ENCODE assay signal across 23 mouse cellular contexts in genomic region chr1:79905241-79905640, GRCm38 (mm10). TPM values are rescaled to one million over a fixed set of nuclear protein-coding genes. Genes with fewer than 3 reads are reported as not detected.
A peak's percentile ranks its signal among the peaks of the same experiment; 100 is the strongest.
DNase-seq lines count a peak whose midpoint lies in the region; ATAC-seq and TF ChIP-seq lines count a peak whose summit lies in the region.
"Had no signal": no experiment of that assay in that cellular context is flagged by ENCODE, and none has a peak within 500 bp of the region (broad histone marks: within the 10 kb centered on the region; RNA-seq: fewer than 3 reads in every experiment).

No protein-coding gene starts in this region.

- H3K36me3 ChIP-seq in lung, embryonic 14.5 days (ENCODE audit: insufficient read depth): no peaks in the 10 kb centered on the region
- H3K36me3 ChIP-seq: embryonic facial prominence, embryonic 13.5 days; embryonic facial prominence, embryonic 15.5 days; forebrain, embryonic 10.5 days; forebrain, embryonic 12.5 days had no signal

- H3K27me3 ChIP-seq in lung, embryonic 14.5 days (ENCODE audit: insufficient read depth, low read length): no peaks in the 10 kb centered on the region
- H3K27me3 ChIP-seq: embryonic facial prominence, embryonic 15.5 days; forebrain, embryonic 12.5 days had no signal

- no peak overlapping the region for H3K27ac ChIP-seq in lung, embryonic 14.5 days (ENCODE audit: low read depth)
- H3K27ac ChIP-seq: embryonic facial prominence, embryonic 13.5 days; embryonic facial prominence, embryonic 15.5 days; forebrain, embryonic 10.5 days; forebrain, embryonic 12.5 days had no signal

- H3K9ac ChIP-seq in lung, embryonic 14.5 days: no peak overlapping the region
- H3K9ac ChIP-seq: embryonic facial prominence, embryonic 13.5 days; embryonic facial prominence, embryonic 15.5 days; forebrain, embryonic 12.5 days had no signal

- no peak for TF ChIP-seq CTCF in lung, embryonic 14.5 days (IDR thresholded peaks at IDR 0.05; ENCODE audit: low read depth)

- no peaks in the 10 kb centered on the region for H3K9me3 ChIP-seq in lung, embryonic 14.5 days (ENCODE audit: low read depth, low read length)
- H3K9me3 ChIP-seq: embryonic facial prominence, embryonic 13.5 days; embryonic facial prominence, embryonic 15.5 days; forebrain, embryonic 10.5 days; forebrain, embryonic 12.5 days had no signal

- H3K4me2 ChIP-seq in lung, embryonic 14.5 days: no peak overlapping the region
- H3K4me2 ChIP-seq: embryonic facial prominence, embryonic 13.5 days; embryonic facial prominence, embryonic 15.5 days; forebrain, embryonic 12.5 days had no signal

- no peak overlapping the region for H3K4me3 ChIP-seq in lung, embryonic 14.5 days (ENCODE audit: low read depth, low read length)
- H3K4me3 ChIP-seq: embryonic facial prominence, embryonic 13.5 days; embryonic facial prominence, embryonic 15.5 days; erythroblast, embryonic 14.5 days; forebrain, embryonic 10.5 days; forebrain, embryonic 12.5 days had no signal

- WGBS in lung, embryonic 14.5 days: 35% methylated on average over 3 of the region's 3 CpGs

- ATAC-seq in lung, embryonic 14.5 days (ENCODE audit: insufficient read depth): no peak; the same call in 1 of the 2 replicates
- ATAC-seq in granulocyte monocyte progenitor cell, adult 5-6 weeks (replicated peaks; ENCODE audit: poor library complexity, severe bottlenecking): peak; percentile 63
- ATAC-seq: activated CD4-positive, CD25-positive, alpha-beta regulatory T cell, adult 4 months; forebrain, embryonic 14.5 days; forebrain, embryonic 16.5 days had no signal

- peak; percentile 13 for DNase-seq in lung, embryonic 14.5 days
- no peak for DNase-seq in lung, postnatal 25 days (ENCODE audit: low spot score)
- no peak for DNase-seq in gastrocnemius, postnatal 4 days (ENCODE audit: low spot score in 2 of 2)
- DNase-seq in right cerebral cortex, postnatal 10 days (ENCODE audit: low spot score in 2 of 2): no peak
- DNase-seq: adrenal gland, adult 8-10 months; adrenal gland, postnatal 14 days; adrenal gland, postnatal 36 days; cerebellum, adult 11-12 months; cerebellum, adult 2 months; cerebellum, adult 9-10 months; cerebellum, postnatal 10 days; cerebellum, postnatal 25 days; embryo, embryonic 11 days had no signal

- H3K4me1 ChIP-seq in lung, embryonic 14.5 days (ENCODE audit: insufficient read depth): no peaks in the 10 kb centered on the region
- H3K4me1 ChIP-seq: embryonic facial prominence, embryonic 13.5 days; embryonic facial prominence, embryonic 15.5 days; forebrain, embryonic 10.5 days; forebrain, embryonic 12.5 days had no signal

RNA-seq across cellular contexts. Expression of gene Serpine2, which starts 44.3 kb away (rescaled TPM):
- 341 and 345 TPM in 2 replicates for polyA plus RNA-seq in lung, embryonic 14.5 days (2014; fragmentation: Nextera tagmentation; extraction: Ambion mirVana)
- total RNA-seq in granulocyte monocyte progenitor cell, adult 5-6 weeks (2014; fragmentation: Nextera tagmentation): 16.0 and 32.9 TPM in 2 replicates
- 40.2 and 41.1 TPM in 2 replicates for total RNA-seq in granulocyte monocyte progenitor cell, adult 5-6 weeks (2017)
- total RNA-seq in gastrocnemius, postnatal 4 days (2021): 10 to 100 TPM; 56.6 to 59.9 TPM
- total RNA-seq: MEL had no signal
